Mouse (Mus musculus): ENCODE data around the gene A030014E15Rik. TPM values are rescaled to one million over a fixed set of nuclear protein-coding genes. Genes with fewer than 3 reads are reported as not detected.
"Not testable (repeated sequence)": the region's sequence is repeated elsewhere in the genome, so short reads cannot be mapped to it uniquely, and the experiment has no call there.

The A030014E15Rik gene
- total and polyA plus RNA-seq, 3 experiments = not detected

DNA sequence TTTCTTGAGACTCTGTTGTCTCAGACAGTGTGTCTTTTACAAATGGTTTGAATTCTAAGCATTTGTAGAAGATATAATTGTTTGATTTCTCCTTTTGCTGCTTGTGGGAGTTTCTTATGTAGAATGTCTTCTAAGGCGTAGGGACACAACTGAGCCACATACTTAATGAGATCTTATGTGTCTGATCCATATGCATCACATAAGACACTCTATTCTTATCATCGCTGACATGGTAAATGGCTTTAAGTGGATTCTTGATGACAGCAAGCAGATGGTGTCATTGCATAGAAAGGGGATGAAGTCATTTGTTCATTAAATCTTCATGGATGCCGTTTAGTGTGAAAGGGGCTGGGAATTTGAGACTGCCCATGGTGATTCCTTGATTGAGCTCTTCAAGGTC is 18.8 kb upstream of the A030014E15Rik start:
- H3K4me3 ChIP-seq = no peak overlapping the region
- H3K36me3 ChIP-seq (ENCODE audit: control insufficient read depth, insufficient read depth, low read length) = no peaks in the 10 kb centered on the region; the same call in 1 of the 2 replicates
- WGBS = 64% methylated on average over 3 of the region's 3 CpGs
- H3K9ac ChIP-seq (ENCODE audit: low read depth, low read length) = no peak overlapping the region
- TF ChIP-seq CTCF (IDR thresholded peaks at IDR 0.05) (no peak), EP300 (IDR thresholded peaks at IDR 0.05; ENCODE audit: insufficient read depth, low read depth, low read length) (no peak), POLR2A (IDR thresholded peaks at IDR 0.05; ENCODE audit: insufficient read depth, low read depth, low read length) (no peak)
- intact Hi-C loops (cut with DNase I) = no loop called here
- no peak for DNase-seq
- no peaks in the 10 kb centered on the region for H3K79me2 ChIP-seq (replicated peaks; ENCODE audit: control insufficient read depth, insufficient read depth, low read length)
- no peaks in the 10 kb centered on the region for H3K27me3 ChIP-seq (ENCODE audit: control insufficient read depth, insufficient read depth, low read length)
- no peaks in the 10 kb centered on the region for H3K4me1 ChIP-seq (ENCODE audit: control insufficient read depth, insufficient read depth, low read length)
- no peak overlapping the region for H3K27ac ChIP-seq

DNA sequence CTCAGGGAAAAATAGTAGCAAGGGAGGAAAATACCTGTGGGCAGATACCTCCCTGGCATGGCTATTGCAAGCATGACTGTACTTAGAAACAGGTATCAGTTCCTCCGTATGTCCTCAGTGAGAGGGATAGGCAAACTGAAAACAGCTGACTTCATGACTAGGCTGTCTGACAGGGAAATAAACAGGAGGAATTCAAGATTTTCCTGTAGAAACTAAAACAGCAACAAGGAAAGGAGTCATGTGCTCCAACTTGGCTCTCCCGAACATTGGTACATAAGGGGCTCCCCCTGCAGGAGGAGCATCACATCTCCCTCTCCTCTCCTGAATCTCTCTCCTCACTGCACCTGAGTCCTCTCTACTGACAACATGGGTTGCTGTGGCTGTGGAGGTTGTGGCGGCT is 11.7 kb upstream of the A030014E15Rik start, which contains the start of gene A030005L19Rik:
Gene A030005L19Rik, plus strand, starts transcription at position 301 of the 400 bp plus-strand sequence.
- Histone ChIP-seq H3K4me1 (ENCODE audit: control insufficient read depth, insufficient read depth, low read length) (no peaks in the 10 kb centered on the region), H3K27ac (no peak within 1 kb of the TSS), H3K79me2 (replicated peaks; ENCODE audit: control insufficient read depth, insufficient read depth, low read length) (no peaks in the 10 kb centered on the region), H3K9ac (ENCODE audit: low read depth, low read length) (no peak within 1 kb of the TSS), H3K4me3 (no peak within 1 kb of the TSS), H3K27me3 (ENCODE audit: control insufficient read depth, insufficient read depth, low read length) (no peaks in the 10 kb centered on the region; the same call in 1 of the 2 replicates), H3K36me3 (ENCODE audit: control insufficient read depth, insufficient read depth, low read length) (no peaks in the 10 kb centered on the region)
- intact Hi-C loops (cut with DNase I) = no loop called here
- TF ChIP-seq POLR2A (IDR thresholded peaks at IDR 0.05; ENCODE audit: insufficient read depth, low read depth, low read length) (no peak), CTCF (IDR thresholded peaks at IDR 0.05) (no peak), EP300 (IDR thresholded peaks at IDR 0.05; ENCODE audit: insufficient read depth, low read depth, low read length) (no peak)
- no peak for DNase-seq
- WGBS = 78% methylated on average over 3 of the region's 3 CpGs

DNA sequence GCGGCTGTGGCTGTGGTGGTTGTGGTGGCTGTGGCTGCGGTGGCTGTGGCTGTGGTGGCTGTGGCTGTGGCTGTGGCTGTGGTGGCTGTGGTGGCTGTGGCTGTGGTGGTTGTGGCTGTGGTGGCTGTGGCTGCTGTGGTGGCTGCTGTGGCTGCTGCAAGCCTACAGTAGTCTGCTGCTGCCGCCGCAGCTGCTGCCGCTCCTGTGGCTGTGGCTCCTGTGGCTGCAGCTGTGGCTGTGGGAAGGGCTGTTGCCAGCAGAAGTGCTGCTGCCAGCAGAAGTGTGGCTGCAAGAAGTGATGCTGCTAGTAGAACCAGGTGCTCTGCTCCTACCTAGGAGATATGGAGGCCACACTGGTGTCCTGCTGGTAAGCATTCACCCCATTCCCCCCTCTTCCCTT is 11.3 kb upstream of the A030014E15Rik start:
- H3K36me3 ChIP-seq (ENCODE audit: control insufficient read depth, insufficient read depth, low read length); H3K9ac ChIP-seq (ENCODE audit: low read depth, low read length); H3K79me2 ChIP-seq (replicated peaks; ENCODE audit: control insufficient read depth, insufficient read depth, low read length); intact Hi-C loops (cut with DNase I); H3K4me3 ChIP-seq; H3K27me3 ChIP-seq (ENCODE audit: control insufficient read depth, insufficient read depth, low read length); H3K27ac ChIP-seq; H3K4me1 ChIP-seq (ENCODE audit: control insufficient read depth, insufficient read depth, low read length); DNase-seq: not testable (repeated sequence)
- 96% methylated on average over 5 of the region's 5 CpGs for WGBS

DNA sequence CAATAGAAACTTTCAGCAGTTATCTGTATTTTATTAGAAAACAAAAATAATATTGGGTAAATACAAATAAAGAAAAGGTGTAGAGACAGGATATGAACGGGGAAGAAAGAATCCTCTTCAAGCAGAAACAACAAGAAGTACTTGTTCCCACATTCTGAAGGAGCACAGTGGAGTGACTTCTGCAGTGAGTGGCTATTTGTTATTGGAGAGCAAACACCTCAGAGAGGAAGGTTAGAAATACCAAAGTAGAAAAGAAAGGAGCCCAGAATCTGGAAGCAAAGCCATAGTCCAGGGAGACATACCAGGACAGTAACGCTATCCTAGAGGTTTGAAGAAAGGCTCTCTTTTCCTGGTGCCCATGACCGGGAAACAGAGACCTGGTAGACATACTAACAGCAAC is 5.8 kb downstream of the A030014E15Rik start:
- WGBS = 85% methylated on average over 3 of the region's 3 CpGs
- H3K36me3 ChIP-seq (ENCODE audit: control insufficient read depth, insufficient read depth, low read length); H3K27me3 ChIP-seq (ENCODE audit: control insufficient read depth, insufficient read depth, low read length); H3K27ac ChIP-seq; H3K79me2 ChIP-seq (replicated peaks; ENCODE audit: control insufficient read depth, insufficient read depth, low read length); DNase-seq; H3K4me3 ChIP-seq; H3K4me1 ChIP-seq (ENCODE audit: control insufficient read depth, insufficient read depth, low read length); intact Hi-C loops (cut with DNase I); H3K9ac ChIP-seq (ENCODE audit: low read depth, low read length): not testable (repeated sequence)

DNA sequence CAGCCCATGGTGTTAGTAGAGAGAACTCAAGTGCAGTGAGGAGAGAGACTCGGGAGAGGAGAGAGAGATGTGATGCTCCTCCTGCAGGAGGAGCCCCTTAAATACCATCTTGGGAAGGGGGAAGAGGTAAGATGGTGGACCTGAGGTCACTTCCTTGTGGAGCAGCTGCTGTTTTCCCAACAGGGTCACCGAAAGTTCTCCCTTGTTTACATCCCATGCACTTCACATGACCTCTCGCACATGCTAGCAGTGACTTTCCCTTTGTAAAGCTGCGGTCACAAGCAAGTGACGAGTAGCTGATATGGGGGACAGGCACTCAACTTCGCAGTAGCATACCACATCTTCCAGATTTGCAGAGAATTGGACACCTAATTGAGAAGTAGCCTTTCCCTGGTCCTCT is 6.6 kb downstream of the A030014E15Rik start, which contains the start of gene Gm6217:
Gene Gm6217, minus strand, starts transcription at position 74 of the 400 bp plus-strand sequence.
- DNase-seq; H3K27ac ChIP-seq; H3K9ac ChIP-seq (ENCODE audit: low read depth, low read length); H3K27me3 ChIP-seq (ENCODE audit: control insufficient read depth, insufficient read depth, low read length); intact Hi-C loops (cut with DNase I); H3K36me3 ChIP-seq (ENCODE audit: control insufficient read depth, insufficient read depth, low read length); H3K4me1 ChIP-seq (ENCODE audit: control insufficient read depth, insufficient read depth, low read length); H3K79me2 ChIP-seq (replicated peaks; ENCODE audit: control insufficient read depth, insufficient read depth, low read length); H3K4me3 ChIP-seq: not testable (repeated sequence)
- WGBS = no CpG with 5 or more reads among the region's 6 CpGs

DNA sequence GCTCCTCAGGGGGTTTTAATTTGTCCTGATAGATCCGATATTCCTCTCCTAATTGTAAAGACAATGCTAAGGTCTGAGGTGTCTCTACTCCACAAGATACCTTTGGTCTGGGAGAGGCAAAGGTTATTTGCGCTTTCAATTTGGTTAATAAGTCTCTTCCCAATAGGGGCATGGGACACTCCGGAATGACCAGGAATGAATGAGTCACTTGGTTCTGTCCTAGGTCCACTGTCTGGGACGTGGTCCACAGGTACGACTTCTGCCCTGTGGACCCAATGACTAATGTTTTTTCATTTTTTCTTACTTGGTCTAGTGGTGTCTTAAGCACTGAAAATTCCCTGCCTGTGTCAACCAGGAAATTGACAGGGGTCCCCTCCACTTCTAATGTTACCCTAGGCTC is 13.9 kb downstream of the A030014E15Rik start:
- no peak for TF ChIP-seq EP300 (IDR thresholded peaks at IDR 0.05; ENCODE audit: insufficient read depth, low read depth, low read length)
- no peak for TF ChIP-seq POLR2A (IDR thresholded peaks at IDR 0.05; ENCODE audit: insufficient read depth, low read depth, low read length)
- no peak for TF ChIP-seq CTCF (IDR thresholded peaks at IDR 0.05)
- Histone ChIP-seq H3K9ac (ENCODE audit: low read depth, low read length) (no peak overlapping the region), H3K27ac (no peak overlapping the region)

DNA sequence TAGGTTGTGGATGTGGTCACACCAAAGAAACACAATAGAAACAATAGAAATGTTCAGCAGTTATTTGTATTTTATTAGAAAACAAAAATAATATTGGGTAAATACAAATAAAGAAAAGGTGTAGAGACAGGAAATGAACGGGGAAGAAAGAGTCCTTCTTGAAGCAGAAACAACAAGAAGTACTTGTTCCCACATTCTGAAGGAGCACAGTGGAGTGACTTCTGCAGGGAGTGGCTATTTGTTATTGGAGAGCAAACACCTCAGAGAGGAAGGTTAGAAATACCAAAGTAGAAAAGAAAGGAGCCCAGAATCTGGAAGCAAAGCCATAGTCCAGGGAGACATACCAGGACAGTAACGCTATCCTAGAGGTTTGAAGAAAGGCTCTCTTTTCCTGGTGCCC is 17.8 kb downstream of the A030014E15Rik start:
- H3K27me3 ChIP-seq (ENCODE audit: control insufficient read depth, insufficient read depth, low read length); H3K4me3 ChIP-seq; H3K79me2 ChIP-seq (replicated peaks; ENCODE audit: control insufficient read depth, insufficient read depth, low read length); intact Hi-C loops (cut with DNase I); H3K27ac ChIP-seq; DNase-seq; H3K9ac ChIP-seq (ENCODE audit: low read depth, low read length); H3K4me1 ChIP-seq (ENCODE audit: control insufficient read depth, insufficient read depth, low read length); H3K36me3 ChIP-seq (ENCODE audit: control insufficient read depth, insufficient read depth, low read length): not testable (repeated sequence)
- 77% methylated on average over 2 of the region's 2 CpGs for WGBS

More for the DNA sequence above, 13.9 kb downstream of the A030014E15Rik start:
- 95% methylated on average over 5 of the region's 5 CpGs for WGBS
- H3K36me3 ChIP-seq (ENCODE audit: control insufficient read depth, insufficient read depth, low read length) = no peaks in the 10 kb centered on the region
- H3K4me3 ChIP-seq = no peak overlapping the region
- H3K27me3 ChIP-seq (ENCODE audit: control insufficient read depth, insufficient read depth, low read length) = no peaks in the 10 kb centered on the region
- intact Hi-C loops (cut with DNase I) = no loop called here
- no peaks in the 10 kb centered on the region for H3K79me2 ChIP-seq (replicated peaks; ENCODE audit: control insufficient read depth, insufficient read depth, low read length)
- no peaks in the 10 kb centered on the region for H3K4me1 ChIP-seq (ENCODE audit: control insufficient read depth, insufficient read depth, low read length)
- no peak for DNase-seq

DNA sequence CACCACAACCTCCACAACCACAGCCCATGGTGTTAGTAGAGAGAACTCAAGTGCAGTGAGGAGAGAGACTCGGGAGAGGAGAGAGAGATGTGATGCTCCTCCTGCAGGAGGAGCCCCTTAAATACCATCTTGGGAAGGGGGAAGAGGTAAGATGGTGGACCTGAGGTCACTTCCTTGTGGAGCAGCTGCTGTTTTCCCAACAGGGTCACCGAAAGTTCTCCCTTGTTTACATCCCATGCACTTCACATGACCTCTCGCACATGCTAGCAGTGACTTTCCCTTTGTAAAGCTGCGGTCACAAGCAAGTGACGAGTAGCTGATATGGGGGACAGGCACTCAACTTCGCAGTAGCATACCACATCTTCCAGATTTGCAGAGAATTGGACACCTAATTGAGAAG is 18.6 kb downstream of the A030014E15Rik start, which contains the start of gene A030003K21Rik:
Gene A030003K21Rik, minus strand, starts transcription at position 94 of the 400 bp plus-strand sequence.
- H3K27ac ChIP-seq; H3K27me3 ChIP-seq (ENCODE audit: control insufficient read depth, insufficient read depth, low read length); H3K4me1 ChIP-seq (ENCODE audit: control insufficient read depth, insufficient read depth, low read length); H3K79me2 ChIP-seq (replicated peaks; ENCODE audit: control insufficient read depth, insufficient read depth, low read length); intact Hi-C loops (cut with DNase I); DNase-seq; H3K9ac ChIP-seq (ENCODE audit: low read depth, low read length); H3K4me3 ChIP-seq; H3K36me3 ChIP-seq (ENCODE audit: control insufficient read depth, insufficient read depth, low read length): not testable (repeated sequence)
- WGBS = no CpG with 5 or more reads among the region's 6 CpGs

DNA sequence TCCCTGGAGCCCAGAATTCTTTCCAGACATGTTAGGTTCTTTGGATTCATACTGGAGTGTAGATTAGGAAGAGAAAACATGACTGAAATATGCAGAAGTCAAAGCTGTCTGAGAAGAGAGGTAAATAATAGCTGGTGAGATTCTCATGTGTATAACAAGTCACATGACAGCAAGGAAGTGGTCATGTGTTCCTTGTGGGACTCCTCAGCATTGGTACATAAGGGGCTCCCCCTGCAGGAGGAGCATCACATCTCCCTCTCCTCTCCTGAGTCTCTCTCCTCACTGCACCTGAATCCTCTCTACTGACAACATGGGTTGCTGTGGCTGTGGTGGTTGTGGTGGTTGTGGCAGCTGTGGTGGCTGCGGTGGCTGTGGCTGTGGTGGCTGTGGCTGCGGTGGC is 21.3 kb downstream of the A030014E15Rik start:
- H3K79me2 ChIP-seq (replicated peaks; ENCODE audit: control insufficient read depth, insufficient read depth, low read length); H3K4me1 ChIP-seq (ENCODE audit: control insufficient read depth, insufficient read depth, low read length); H3K9ac ChIP-seq (ENCODE audit: low read depth, low read length); H3K36me3 ChIP-seq (ENCODE audit: control insufficient read depth, insufficient read depth, low read length); H3K27me3 ChIP-seq (ENCODE audit: control insufficient read depth, insufficient read depth, low read length); DNase-seq; H3K27ac ChIP-seq; intact Hi-C loops (cut with DNase I); H3K4me3 ChIP-seq: not testable (repeated sequence)
- WGBS = 100% methylated on average over 2 of the region's 2 CpGs
